Mouse (Mus musculus): ENCODE data around the gene Metap1d. TPM values are rescaled to one million over a fixed set of nuclear protein-coding genes. Genes with fewer than 3 reads are reported as not detected.

Gene Metap1d
- total and polyA plus RNA-seq, 3 experiments: 18.9 to 28.3 (median 21.5) TPM

DNA sequence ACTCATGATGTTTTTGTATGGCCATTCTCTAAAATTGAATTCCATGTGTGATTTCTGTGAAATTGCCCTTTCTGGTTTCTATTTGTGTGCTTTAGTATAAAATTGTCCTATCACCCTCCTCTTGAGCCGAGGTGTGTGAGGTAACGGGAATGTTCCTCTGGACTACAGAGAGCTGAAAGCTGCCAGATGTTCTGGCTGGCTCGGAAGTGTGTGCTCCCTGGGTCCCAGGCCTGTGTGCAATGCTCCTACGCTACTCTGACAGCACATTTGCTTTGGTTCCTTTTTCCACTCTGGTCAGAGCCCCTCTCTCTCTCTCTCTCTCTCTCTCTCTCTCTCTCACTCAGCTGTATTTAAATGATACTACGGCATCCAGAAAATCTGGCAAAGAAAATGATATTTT, 44.1 kb downstream of the Metap1d start:
- H3K27me3 ChIP-seq (replicated peaks): no peaks in the 10 kb centered on the region
- no peak overlapping the region for H3K4me3 ChIP-seq (replicated peaks in 1 of 3; ENCODE audit: low read depth in 2 of 3, low read length in 2 of 3, poor library complexity in 1 of 3)
- DNase-seq (ENCODE audit: extremely low read depth): no peak
- in situ Hi-C loops (cut with MboI; ENCODE audit: low pct_ligation_motif_present, low pct_unique_long_range_greater_than_20kb, low sequenced_read_pairs) (no loop called here), dilution Hi-C loops (cut with MboI; ENCODE audit: extremely low pct_ligation_motif_present, extremely low pct_unique_long_range_greater_than_20kb, low sequenced_read_pairs) (no loop called here)
- no peaks in the 10 kb centered on the region for H3K79me2 ChIP-seq (replicated peaks; ENCODE audit: control insufficient read depth, extremely low read depth, insufficient read depth, poor library complexity, severe bottlenecking)
- H3K27ac ChIP-seq (ENCODE audit: insufficient read depth, low read depth): no peak overlapping the region
- peaks cover 3 to 14% of the 10 kb centered on the region in 2 experiments; a peak in 2 of 4 replicates for H3K4me1 ChIP-seq (ENCODE audit: control insufficient read depth in 1 of 2, insufficient read depth in 2 of 2)
- TF ChIP-seq SMC3 (IDR thresholded peaks at IDR 0.05; ENCODE audit: low read depth, low read length) (no peak), NRF1 (IDR thresholded peaks at IDR 0.05; ENCODE audit: low read depth, low read length) (no peak), CHD1 (IDR thresholded peaks at IDR 0.05; ENCODE audit: low read depth, low read length) (no peak), TCF12 (IDR thresholded peaks at IDR 0.05; ENCODE audit: low read depth, low read length) (no peak), ELF1 (IDR thresholded peaks at IDR 0.05; ENCODE audit: low read depth, low read length) (no peak), MAZ (IDR thresholded peaks at IDR 0.05; ENCODE audit: low read depth, low read length) (no peak), MYC (IDR thresholded peaks at IDR 0.05; ENCODE audit: low read depth, low read length) (no peak), BHLHE40 (IDR thresholded peaks at IDR 0.05; ENCODE audit: low read depth, low read length) (no peak), MAX (IDR thresholded peaks at IDR 0.05; ENCODE audit: low read length) (no peak), ZKSCAN1 (IDR thresholded peaks at IDR 0.05; ENCODE audit: borderline replicate concordance, low read depth, low read length) (no peak), JUND (conservative IDR thresholded peaks at IDR 0.05; ENCODE audit: low read depth, low read length) (no peak), JUN (IDR thresholded peaks at IDR 0.05; ENCODE audit: insufficient read depth, low read depth, low read length) (no peak), ETS1 (conservative IDR thresholded peaks at IDR 0.05; ENCODE audit: low read depth, low read length) (no peak), RAD21 (IDR thresholded peaks at IDR 0.05; ENCODE audit: low read depth, low read length) (no peak), HCFC1 (IDR thresholded peaks at IDR 0.05; ENCODE audit: low read depth, low read length) (no peak), E2F4 (IDR thresholded peaks at IDR 0.05; ENCODE audit: insufficient replicate concordance, low read depth, low read length) (no peak), CHD2 (IDR thresholded peaks at IDR 0.05; ENCODE audit: low read length) (no peak)
- H3K4me2 ChIP-seq (ENCODE audit: insufficient read depth, low read depth, poor library complexity, severe bottlenecking): no peak overlapping the region
- H3K9ac ChIP-seq (ENCODE audit: insufficient read depth, low read depth): no peak overlapping the region
- no peaks in the 10 kb centered on the region for H3K9me3 ChIP-seq (replicated peaks; ENCODE audit: low read length)
- peaks cover 0 to 2% of the 10 kb centered on the region in 2 experiments for H3K36me3 ChIP-seq (replicated peaks in 1 of 2; ENCODE audit: control insufficient read depth in 1 of 2, insufficient read depth in 1 of 2, low read length in 1 of 2)

DNA sequence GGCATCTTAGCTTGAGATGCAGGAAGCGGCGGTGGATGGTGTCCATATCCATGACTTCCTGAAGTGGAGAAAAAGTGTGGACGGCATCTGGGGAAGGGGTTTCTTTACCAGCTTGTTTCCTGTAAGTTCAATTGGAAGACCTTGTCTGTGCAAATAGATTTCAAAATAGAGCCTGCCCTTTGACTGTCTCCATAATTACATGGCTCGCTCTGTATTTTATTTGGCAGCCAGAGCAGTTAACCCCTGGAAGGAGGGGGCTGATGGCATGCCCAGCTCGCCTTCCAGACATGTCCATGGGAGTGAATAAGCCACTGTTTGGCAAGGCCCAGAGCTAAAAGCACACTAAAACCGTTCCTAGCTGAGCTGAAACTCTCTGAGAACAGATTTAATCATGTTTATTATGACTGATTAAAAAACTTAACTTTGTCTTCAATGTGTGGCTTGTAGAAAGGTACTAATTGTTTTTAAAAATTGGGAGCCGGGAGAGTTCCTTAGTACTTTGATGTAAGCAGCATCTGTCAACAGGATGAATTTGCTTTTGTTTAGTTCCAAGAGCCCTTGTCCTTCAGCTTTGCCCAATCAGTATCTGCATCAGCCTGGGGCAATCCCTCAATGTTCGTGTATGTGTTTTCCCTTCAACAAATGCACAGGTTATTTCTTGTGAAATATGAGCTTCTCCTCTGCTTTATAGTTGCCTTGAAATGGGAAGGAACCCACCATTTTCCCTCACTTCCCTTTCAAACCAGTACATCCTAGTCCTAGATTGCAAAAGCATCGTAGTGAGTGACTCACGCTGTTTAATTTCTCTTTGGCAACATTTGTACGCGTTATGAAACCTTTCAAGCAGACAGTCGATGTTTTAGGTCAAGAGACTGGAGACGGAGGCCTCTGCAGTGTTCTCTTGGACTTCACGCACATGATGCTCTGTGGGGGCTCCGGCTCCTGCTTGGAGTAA, 46.5 kb downstream of the Metap1d start:
- Histone ChIP-seq H3K4me3 (replicated peaks in 1 of 3; ENCODE audit: low read depth in 2 of 3, low read length in 2 of 3, poor library complexity in 1 of 3) (no peak overlapping the region), H3K9me3 (replicated peaks; ENCODE audit: low read length) (no peaks in the 10 kb centered on the region)
- dilution Hi-C loops (cut with MboI; ENCODE audit: extremely low pct_ligation_motif_present, extremely low pct_unique_long_range_greater_than_20kb, low sequenced_read_pairs): no loop called here

More for the DNA sequence above, 46.5 kb downstream of the Metap1d start:
- Histone ChIP-seq H3K9ac (ENCODE audit: insufficient read depth, low read depth) (no peak overlapping the region), H3K27ac (ENCODE audit: insufficient read depth, low read depth) (no peak overlapping the region), H3K27me3 (replicated peaks) (no peaks in the 10 kb centered on the region), H3K4me1 (ENCODE audit: control insufficient read depth in 1 of 2, insufficient read depth in 2 of 2) (peaks cover 0 to 3% of the 10 kb centered on the region in 2 experiments; a peak in 2 of 4 replicates), H3K79me2 (replicated peaks; ENCODE audit: control insufficient read depth, extremely low read depth, insufficient read depth, poor library complexity, severe bottlenecking) (no peaks in the 10 kb centered on the region), H3K4me2 (ENCODE audit: insufficient read depth, low read depth, poor library complexity, severe bottlenecking) (no peak overlapping the region), H3K36me3 (replicated peaks in 1 of 2; ENCODE audit: control insufficient read depth in 1 of 2, insufficient read depth in 1 of 2, low read length in 1 of 2) (peaks cover 0 to 4% of the 10 kb centered on the region in 2 experiments)
- in situ Hi-C loops (cut with MboI; ENCODE audit: low pct_ligation_motif_present, low pct_unique_long_range_greater_than_20kb, low sequenced_read_pairs): no loop called here
- TF ChIP-seq RCOR1 (conservative IDR thresholded peaks at IDR 0.05; ENCODE audit: low read depth, low read length): no peak
- no peak for TF ChIP-seq ETS1 (conservative IDR thresholded peaks at IDR 0.05; ENCODE audit: low read depth, low read length)
- TF ChIP-seq MEF2A (IDR thresholded peaks at IDR 0.05; ENCODE audit: borderline replicate concordance, low read depth, low read length): no peak
- TF ChIP-seq JUN (IDR thresholded peaks at IDR 0.05; ENCODE audit: insufficient read depth, low read depth, low read length): no peak
- TF ChIP-seq POLR2A (IDR thresholded peaks at IDR 0.05; ENCODE audit: low read depth, low read length): no peak
- TF ChIP-seq USF1 (IDR thresholded peaks at IDR 0.05; ENCODE audit: low read depth, low read length): no peak
- TF ChIP-seq ZC3H11A (IDR thresholded peaks at IDR 0.05; ENCODE audit: low read depth, low read length): no peak
- TF ChIP-seq POLR2AphosphoS2 (IDR thresholded peaks at IDR 0.05; ENCODE audit: low read depth, low read length): no peak
- TF ChIP-seq USF2 (conservative IDR thresholded peaks at IDR 0.05; ENCODE audit: low read depth, low read length): no peak
- no peak for TF ChIP-seq TCF12 (IDR thresholded peaks at IDR 0.05; ENCODE audit: low read depth, low read length)
- no peak for TF ChIP-seq E2F4 (IDR thresholded peaks at IDR 0.05; ENCODE audit: insufficient replicate concordance, low read depth, low read length)
- TF ChIP-seq MAZ (IDR thresholded peaks at IDR 0.05; ENCODE audit: low read depth, low read length): no peak
- no peak for TF ChIP-seq EP300 (IDR thresholded peaks at IDR 0.05; ENCODE audit: low read length)
- no peak for TF ChIP-seq KAT2A (IDR thresholded peaks at IDR 0.05; ENCODE audit: insufficient replicate concordance, low read length)
- TF ChIP-seq CHD1 (IDR thresholded peaks at IDR 0.05; ENCODE audit: low read depth, low read length): no peak
- TF ChIP-seq HCFC1 (IDR thresholded peaks at IDR 0.05; ENCODE audit: low read depth, low read length): no peak
- TF ChIP-seq BHLHE40 (IDR thresholded peaks at IDR 0.05; ENCODE audit: low read depth, low read length): no peak
- no peak for TF ChIP-seq CTCF (conservative IDR thresholded peaks at IDR 0.05 in 1 of 2, IDR thresholded peaks at IDR 0.05 in 1 of 2; ENCODE audit: low read depth in 2 of 2, low read length in 2 of 2)
- no peak for TF ChIP-seq CHD2 (IDR thresholded peaks at IDR 0.05; ENCODE audit: low read length)
- DNase-seq (ENCODE audit: extremely low read depth): no peak

Measured in CH12.LX (cell line).